Mouse (Mus musculus): ENCODE data around the gene Trpc2.

GRCm38 (mm10) chr7:102080311-102080710 is 2.6 kb upstream of the Trpc2 start:
- TF ChIP-seq CTCF (IDR thresholded peaks at IDR 0.05; ENCODE audit: borderline replicate concordance, extremely low read depth, insufficient read depth, insufficient read length) (no peak), POLR2A (IDR thresholded peaks at IDR 0.05; ENCODE audit: borderline replicate concordance, extremely low read depth, insufficient read depth, insufficient read length, poor library complexity, severe bottlenecking) (no peak)
